Mouse (Mus musculus) thymus, postnatal 10 days (tissue): ENCODE measurements around the gene Lrch1.

Experiments
- DNase-seq, 2 experiments: peaks; one replicate each; pipeline ENCODE4 v3.0.0; 2021; ENCODE audit warnings: low spot score in 2 of 2

Gene Lrch1

DNA sequence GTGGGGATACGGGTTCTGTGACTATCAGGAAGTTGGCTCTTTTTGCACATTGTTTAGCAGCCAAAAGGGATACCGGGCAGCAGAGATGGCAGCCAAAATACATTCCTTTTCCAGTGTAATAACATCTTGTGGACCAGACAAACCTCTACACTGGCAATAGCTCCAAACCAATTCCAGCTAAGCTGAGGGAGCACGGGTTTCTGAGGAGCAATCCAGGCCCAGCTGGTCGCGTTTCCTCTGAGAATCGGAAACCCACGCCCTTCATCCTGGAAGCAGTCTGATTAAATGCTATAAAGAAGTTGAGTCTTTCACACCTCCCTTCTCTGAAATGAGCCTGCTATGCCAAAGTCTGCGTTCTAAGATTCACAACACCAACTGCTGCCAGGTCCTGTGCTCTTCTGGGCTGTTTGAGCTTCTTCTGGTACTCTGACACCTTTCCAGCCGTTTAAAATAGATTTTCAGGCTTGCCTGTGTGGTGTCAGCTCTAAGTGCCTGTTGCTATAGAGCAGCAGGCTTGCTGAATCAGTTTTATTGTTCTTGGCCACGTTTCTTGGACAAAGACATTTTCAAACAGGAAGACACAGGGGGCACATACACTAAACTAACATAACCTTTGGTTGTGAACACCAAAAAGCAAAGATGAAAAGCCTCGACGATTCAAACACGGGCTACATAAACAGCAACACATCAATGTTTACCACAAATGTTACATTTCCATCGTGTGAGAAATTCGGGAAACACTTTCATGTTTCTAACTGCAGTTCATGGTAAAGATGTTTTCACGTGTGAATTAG, 94.5 kb downstream of the Lrch1 start:
- no peak for DNase-seq

- DNase-seq = no peak
Measured at GRCm38 (mm10) chr14:74851866-74852265, 95.8 kb downstream of the Lrch1 start.

DNA sequence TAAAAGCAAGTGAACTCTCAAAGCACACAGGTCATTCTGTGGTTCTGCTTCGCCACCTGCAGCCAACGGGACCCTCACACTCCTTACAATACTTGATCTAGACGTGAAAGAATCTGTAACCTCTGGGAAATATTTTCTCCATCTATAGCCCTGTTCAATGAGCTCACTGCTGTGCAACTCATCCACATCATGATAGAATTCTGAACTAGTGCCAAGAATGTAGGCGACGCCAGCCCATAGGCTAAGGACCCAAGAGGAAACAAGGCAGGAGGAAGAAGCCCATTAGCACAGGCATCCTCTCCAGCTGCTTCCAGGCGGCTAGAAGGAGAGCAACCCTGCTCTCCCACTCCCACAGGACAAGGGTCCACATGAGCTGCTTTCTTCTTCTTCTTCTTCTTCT, 98.7 kb downstream of the Lrch1 start:
- DNase-seq = no peak

DNA sequence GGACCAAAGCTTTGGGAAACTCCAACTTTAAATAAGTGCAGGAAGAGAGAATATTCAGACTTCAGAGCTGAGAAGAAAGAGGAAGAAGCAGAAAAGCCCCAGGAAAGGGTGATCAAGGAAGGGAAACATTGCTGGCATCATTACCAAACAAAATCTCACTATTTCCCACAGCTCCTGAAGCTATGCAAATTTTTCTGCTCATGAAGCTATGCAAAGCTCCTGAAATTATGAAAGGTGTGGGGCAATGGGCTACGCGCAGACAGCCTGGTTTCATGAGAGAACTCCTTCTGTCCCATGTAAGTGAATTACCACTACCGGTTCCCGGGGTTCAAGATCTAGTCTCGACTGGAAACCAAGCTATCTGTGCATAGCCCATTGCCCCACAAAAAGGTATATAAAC, 99.5 kb downstream of the Lrch1 start:
- DNase-seq = no peak

DNA sequence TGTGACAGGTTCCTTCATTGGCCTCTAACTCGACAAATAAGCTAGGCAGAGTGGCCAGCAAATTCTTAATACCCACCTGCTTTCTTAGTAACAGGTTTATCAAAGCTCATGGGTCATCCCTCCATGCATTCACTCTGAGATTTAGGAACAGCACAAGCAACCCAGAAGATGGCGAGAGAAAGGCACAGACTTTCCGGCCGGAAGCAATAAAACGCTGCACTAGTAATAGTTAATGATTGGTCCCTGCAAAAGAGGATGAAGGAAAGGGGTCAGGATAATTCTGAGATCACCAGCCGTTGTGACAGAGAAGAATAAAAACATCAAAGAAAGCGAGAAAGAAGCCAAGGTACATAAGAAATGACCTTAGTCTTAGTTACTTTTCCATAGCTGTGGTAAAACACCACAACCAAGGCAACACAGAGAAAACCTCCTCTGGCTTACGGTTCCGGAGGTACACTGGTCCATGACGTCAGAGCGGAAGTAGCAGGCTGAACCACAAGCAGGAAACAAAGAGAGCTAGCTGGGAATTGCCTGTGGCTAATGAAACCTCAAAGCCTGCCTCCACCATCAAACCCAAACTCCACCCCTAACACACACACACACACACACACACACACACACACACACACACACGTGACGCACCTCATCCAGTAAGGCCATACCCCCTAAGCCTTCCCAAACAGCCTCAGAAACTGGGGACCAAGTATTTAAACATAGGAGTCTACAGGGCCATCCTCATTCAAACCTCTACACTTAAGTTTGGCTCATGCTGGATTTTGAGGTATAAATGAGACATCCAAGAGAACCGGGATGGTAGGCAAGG, 100.2 kb downstream of the Lrch1 start:
- DNase-seq = peak; percentile 71 to 79

- no peak for DNase-seq
Measured at GRCm38 (mm10) chr14:74846668-74847067, 101.0 kb downstream of the Lrch1 start.

DNA sequence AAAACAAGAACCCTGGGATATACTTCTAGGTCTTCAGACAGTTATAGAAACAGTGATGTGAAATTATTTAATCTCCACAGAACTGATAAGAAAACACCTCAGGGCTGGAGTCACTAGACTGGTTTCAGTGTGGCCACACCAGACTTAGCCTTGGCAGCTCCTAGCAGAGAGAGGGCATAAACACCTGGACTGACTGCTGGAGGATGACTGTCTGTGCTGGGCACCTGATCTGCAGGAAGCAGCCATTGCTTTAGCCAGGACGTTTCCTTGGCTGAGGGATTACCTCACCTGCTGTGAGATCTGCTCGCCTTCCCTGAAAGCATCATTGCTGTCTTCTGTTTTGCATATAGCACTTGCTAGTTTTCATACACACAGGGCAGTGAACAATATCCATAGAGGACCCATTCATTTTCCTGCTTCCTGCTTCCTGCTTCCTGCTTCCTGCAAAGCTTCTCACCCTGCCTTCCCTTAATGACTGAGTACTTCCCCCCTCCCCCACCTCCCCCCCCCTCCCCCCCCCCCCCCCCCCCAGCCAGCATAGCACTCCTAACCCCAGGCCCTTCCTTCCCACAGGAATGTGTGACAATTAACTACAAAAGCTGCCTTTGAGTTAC, 101.9 kb downstream of the Lrch1 start:
- no peak for DNase-seq

- DNase-seq = no peak
Measured at GRCm38 (mm10) chr14:74841708-74842107, 106.0 kb downstream of the Lrch1 start.

- no peak for DNase-seq
Measured at GRCm38 (mm10) chr14:74841297-74841696, 106.4 kb downstream of the Lrch1 start.

- no peak for DNase-seq
Measured at GRCm38 (mm10) chr14:74840820-74841219, 106.9 kb downstream of the Lrch1 start.

DNA sequence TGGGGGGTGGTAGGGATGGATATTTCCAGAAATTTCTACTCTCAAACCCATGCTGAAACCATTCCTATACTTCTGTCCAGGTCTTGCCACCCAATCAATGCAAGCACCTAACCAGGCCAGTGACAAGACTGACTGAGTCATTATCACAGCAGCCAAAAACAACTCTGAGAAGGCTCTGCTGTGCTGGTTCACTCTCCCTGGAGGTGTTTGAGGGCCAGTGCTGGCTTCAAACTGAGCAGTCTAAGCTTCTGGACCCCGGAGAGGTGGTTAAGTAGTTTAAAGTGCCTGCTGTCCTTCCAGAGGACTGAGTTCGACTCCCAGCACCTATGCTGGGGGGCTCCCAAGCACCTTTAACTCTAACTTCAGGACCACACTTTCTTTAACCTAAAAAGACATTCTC, 107.3 kb downstream of the Lrch1 start:
- no peak for DNase-seq

DNA sequence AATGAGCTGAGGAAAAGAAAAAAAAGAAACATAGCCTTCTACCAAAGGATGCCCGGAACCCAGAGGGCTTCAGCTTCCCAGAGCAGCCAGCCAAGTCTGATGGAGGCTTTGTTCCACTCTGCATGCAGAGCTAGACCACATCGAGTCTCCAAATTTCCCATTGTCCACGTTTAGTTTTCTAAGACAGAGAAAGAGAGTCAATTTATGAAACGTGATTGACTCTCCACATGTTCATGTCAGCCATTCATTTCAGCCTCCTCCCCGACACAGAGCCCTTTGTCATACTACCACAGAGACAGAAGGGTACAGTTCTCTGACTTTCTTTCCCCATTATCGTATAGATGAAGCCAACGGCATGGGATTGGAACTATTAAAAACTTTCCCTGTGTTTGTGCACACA, 108.9 kb downstream of the Lrch1 start:
- no peak for DNase-seq

GRCm38 (mm10) chr14:74835010-74835409, 112.7 kb downstream of the Lrch1 start:
- no peak for DNase-seq

DNA sequence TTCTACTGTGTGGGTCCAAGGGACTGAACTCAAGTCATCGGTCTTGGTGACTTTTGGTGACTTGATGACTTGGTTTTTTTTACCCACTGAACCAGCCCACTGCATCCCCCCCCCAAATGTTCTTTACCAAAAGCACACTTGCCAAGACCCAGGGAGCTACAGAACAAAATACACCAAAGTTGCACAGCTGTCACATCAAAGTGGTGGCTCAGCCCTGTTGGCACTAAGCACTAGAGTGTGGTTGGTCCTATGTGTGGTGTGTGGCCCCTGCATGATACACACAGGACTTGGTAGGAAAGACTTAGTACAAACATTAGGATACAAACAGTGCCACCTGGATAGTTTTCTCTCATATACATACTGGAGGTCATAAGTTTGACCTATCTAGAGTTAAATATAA, 113.5 kb downstream of the Lrch1 start:
- DNase-seq = peak in 1 of 2 experiments; percentile 18

- DNase-seq = no peak
Measured at GRCm38 (mm10) chr14:74831653-74832052, 116.0 kb downstream of the Lrch1 start.

DNA sequence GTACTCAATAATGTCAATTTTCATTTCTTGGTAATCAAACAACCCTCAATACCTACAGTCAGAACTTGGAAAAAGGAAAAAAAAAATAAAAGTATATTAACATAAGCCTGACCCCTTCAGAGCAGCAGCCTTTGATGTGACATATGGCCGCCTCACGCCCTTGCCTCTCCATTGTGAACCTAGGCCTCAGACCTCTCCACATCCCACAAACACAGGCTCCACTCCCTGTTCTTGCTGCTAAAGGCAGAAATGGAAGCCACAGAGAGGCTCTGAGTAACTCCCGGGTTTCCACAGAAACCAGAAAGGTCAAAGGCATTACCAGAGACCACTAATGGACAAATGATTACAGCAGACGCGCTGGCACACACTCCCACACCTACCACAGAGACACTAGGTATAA, 116.6 kb downstream of the Lrch1 start:
- DNase-seq = no peak

GRCm38 (mm10) chr14:74830591-74830990, 117.1 kb downstream of the Lrch1 start:
- DNase-seq = peak; percentile 23 to 26

- DNase-seq = no peak
Measured at GRCm38 (mm10) chr14:74822757-74823680, 124.7 kb downstream of the Lrch1 start.

- no peak for DNase-seq
Measured at GRCm38 (mm10) chr14:74822048-74822447, 125.6 kb downstream of the Lrch1 start.

GRCm38 (mm10) chr14:74820180-74820813, 127.4 kb downstream of the Lrch1 start:
- no peak for DNase-seq

DNA sequence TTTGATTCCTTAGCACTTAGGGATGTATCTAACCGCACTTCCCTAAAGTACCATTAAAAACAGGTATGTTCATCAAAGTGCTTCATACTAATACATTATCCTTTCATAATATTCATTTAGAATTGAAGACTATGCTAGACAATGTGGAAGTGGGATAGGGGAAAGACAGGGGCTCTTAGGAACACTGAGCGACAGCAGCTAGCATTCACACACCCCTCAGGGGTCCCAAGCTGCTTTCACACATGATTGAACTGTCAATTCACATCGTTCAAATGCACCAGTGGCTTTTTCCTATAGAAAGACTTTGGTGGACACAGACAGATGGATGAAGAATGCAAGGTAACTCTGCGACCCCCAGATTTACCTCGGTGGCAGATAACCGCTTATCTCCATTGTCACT, 131.0 kb downstream of the Lrch1 start:
- no peak for DNase-seq
